Mouse (Mus musculus) ZHBTc4 (cell line): ENCODE results near the gene Gp1bb.

Source experiments
- DNase-seq: peaks from one replicate; pipeline ENCODE4 v3.0.0-alpha.2; 2011; ENCODE audit warnings: low read depth, low spot score

The Gp1bb gene

GRCm38 (mm10) chr16:18604267-18604701 lies 17.9 kb downstream of the Gp1bb start:
- DNase-seq, result no peak

- no peak for DNase-seq
These were observed 20.8 kb downstream of the Gp1bb start for GRCm38 (mm10) chr16:18601447-18601846.

- no peak for DNase-seq
These were observed 24.2 kb downstream of the Gp1bb start for GRCm38 (mm10) chr16:18598006-18598405.

GRCm38 (mm10) chr16:18596255-18596654 lies 25.9 kb downstream of the Gp1bb start:
- no peak for DNase-seq

- DNase-seq, result no peak
These were observed 28.3 kb downstream of the Gp1bb start for GRCm38 (mm10) chr16:18593930-18594329.

GRCm38 (mm10) chr16:18591047-18592018 lies 30.9 kb downstream of the Gp1bb start:
- DNase-seq, result peak; percentile 93

- DNase-seq, result peak; percentile 79
These were observed 32.1 kb downstream of the Gp1bb start, which contains the start of gene Tbx1 for GRCm38 (mm10) chr16:18589804-18590790. Tbx1 (minus strand) TSS chr16:18590671.

- DNase-seq, result peak; percentile 33
These were observed 33.1 kb downstream of the Gp1bb start for GRCm38 (mm10) chr16:18589080-18589621.

- DNase-seq, result no peak
These were observed 33.5 kb downstream of the Gp1bb start for GRCm38 (mm10) chr16:18588738-18589055.

- DNase-seq, result peak; percentile 67
These were observed 34.1 kb downstream of the Gp1bb start for GRCm38 (mm10) chr16:18587847-18588737.

- DNase-seq, result peak; percentile 51
These were observed 35.2 kb downstream of the Gp1bb start for GRCm38 (mm10) chr16:18586906-18587546.

- DNase-seq, result peak; percentile 62
These were observed 35.9 kb downstream of the Gp1bb start for GRCm38 (mm10) chr16:18586076-18586905.

- DNase-seq, result peak; percentile 65
These were observed 36.5 kb downstream of the Gp1bb start for GRCm38 (mm10) chr16:18585676-18586075.

- DNase-seq, result no peak
These were observed 37.2 kb downstream of the Gp1bb start for GRCm38 (mm10) chr16:18584901-18585510.

- no peak for DNase-seq
These were observed 38.4 kb downstream of the Gp1bb start for GRCm38 (mm10) chr16:18583673-18584357.

GRCm38 (mm10) chr16:18583169-18583568 lies 39.0 kb downstream of the Gp1bb start:
- DNase-seq, result no peak

- peak; percentile 75 for DNase-seq
These were observed 39.6 kb downstream of the Gp1bb start for GRCm38 (mm10) chr16:18582426-18583148.
